Comparison of ENCODE assay signal across 8 mouse cellular contexts in genomic region chr16:33379944-33380881, GRCm38 (mm10). TPM values are rescaled to one million over a fixed set of nuclear protein-coding genes. Genes with fewer than 3 reads are reported as not detected.
DNase-seq lines count a peak whose midpoint lies in the region; ATAC-seq lines count a peak whose summit lies in the region.
"Not testable (repeated sequence)": the region's sequence is repeated elsewhere in the genome, so short reads cannot be mapped to it uniquely, and the experiment has no call there.

Zfp148 (plus strand) TSS chr16:33380836.

- H3K4me3 ChIP-seq in hindbrain, embryonic 15.5 days, result peak within 1 kb of the TSS; percentile 91
- H3K4me3 ChIP-seq in macrophage (ENCODE audit: inconsistent target), result peak within 1 kb of the TSS; percentile 81

- peak within 1 kb of the TSS; percentile 97 for H3K27ac ChIP-seq in hindbrain, embryonic 15.5 days (replicated peaks)
- H3K27ac ChIP-seq in macrophage, result peak within 1 kb of the TSS; percentile 62

- 3% methylated on average over 43 of the region's 50 CpGs for WGBS in hindbrain, embryonic 15.5 days
- WGBS in macrophage (ENCODE audit: missing documents), result 2% methylated on average over 47 of the region's 50 CpGs

- H3K36me3 ChIP-seq in hindbrain, embryonic 15.5 days; macrophage (ENCODE audit: inconsistent target): not testable (repeated sequence)

- peak; percentile 94 for ATAC-seq in hindbrain, embryonic 15.5 days (ENCODE audit: low FRiP score, low read depth)

- H3K9me3 ChIP-seq in hindbrain, embryonic 15.5 days, result not testable (repeated sequence)

- peak within 1 kb of the TSS; percentile 94 for H3K9ac ChIP-seq in hindbrain, embryonic 15.5 days

- H3K4me1 ChIP-seq in hindbrain, embryonic 15.5 days (replicated peaks), result peaks cover 31% of the 10 kb centered on the region

- H3K79me2 ChIP-seq in macrophage (ENCODE audit: inconsistent target), result peaks cover 41% of the 10 kb centered on the region

- peak within 1 kb of the TSS; percentile 66 for H3K4me2 ChIP-seq in hindbrain, embryonic 15.5 days

- not testable (repeated sequence) for H3K27me3 ChIP-seq in hindbrain, embryonic 15.5 days

- peak; percentile 88 for DNase-seq in T-cell, adult 2 months (ENCODE audit: low spot score)
- peak; percentile 93 to 94 for DNase-seq in cerebellum, postnatal 36 days
- DNase-seq in frontal cortex, postnatal 36 days (ENCODE audit: low spot score in 2 of 2), result peak; percentile 91 to 93
- peak; percentile 90 to 93 for DNase-seq in left cerebral cortex, adult 18-20 months (ENCODE audit: low spot score in 2 of 2)
- peak; percentile 93 for DNase-seq in right cerebral cortex, adult 18-20 months
- peak; percentile 72 for DNase-seq in urinary bladder, postnatal 10 days (ENCODE audit: low spot score)

RNA-seq across cellular contexts. Expression of gene Zfp148, which starts in this region (rescaled TPM):
- polyA plus RNA-seq in hindbrain, embryonic 15.5 days (2015; fragmentation: Nextera tagmentation; extraction: Ambion mirVana), result 49.2 and 49.3 TPM in 2 replicates
- 100 to 1,000 TPM; 181 to 182 TPM for total RNA-seq in left cerebral cortex, adult 18-20 months (2021)
- total RNA-seq in macrophage (2018; cell fraction: chromatin; rRNA removed), result 10 to 100 TPM; 23.7 to 77.7 (median 55.7) TPM
- 10 to 100 TPM; 14.9 to 37.5 (median 29.4) TPM for total RNA-seq in macrophage (2018; cell fraction: cytosol; rRNA removed)
- total RNA-seq in macrophage (2018; cell fraction: nucleus; rRNA removed), result 10 to 100 TPM; 22.1 to 63.4 (median 42.8) TPM
- polyA plus RNA-seq in macrophage (2018), result 17.6 to 18.8 TPM (median 17.6 TPM) in 3 replicates

Comparison
In these comparisons a context has a peak if more than half of its experiments do, and no peak if none do; other contexts are left out.
1. Peak in every context shown above with its lines: DNase-seq, ATAC-seq, H3K4me3 ChIP-seq and H3K27ac ChIP-seq.